Mouse (Mus musculus): Measurements from ENCODE around the gene Rhobtb3. TPM values are rescaled to one million over a fixed set of nuclear protein-coding genes. Genes with fewer than 3 reads are reported as not detected.

The Rhobtb3 gene
- polyA plus RNA-seq (2015; fragmentation: Nextera tagmentation; extraction: Ambion mirVana) = 33.1 and 41.3 TPM in 2 replicates

DNA sequence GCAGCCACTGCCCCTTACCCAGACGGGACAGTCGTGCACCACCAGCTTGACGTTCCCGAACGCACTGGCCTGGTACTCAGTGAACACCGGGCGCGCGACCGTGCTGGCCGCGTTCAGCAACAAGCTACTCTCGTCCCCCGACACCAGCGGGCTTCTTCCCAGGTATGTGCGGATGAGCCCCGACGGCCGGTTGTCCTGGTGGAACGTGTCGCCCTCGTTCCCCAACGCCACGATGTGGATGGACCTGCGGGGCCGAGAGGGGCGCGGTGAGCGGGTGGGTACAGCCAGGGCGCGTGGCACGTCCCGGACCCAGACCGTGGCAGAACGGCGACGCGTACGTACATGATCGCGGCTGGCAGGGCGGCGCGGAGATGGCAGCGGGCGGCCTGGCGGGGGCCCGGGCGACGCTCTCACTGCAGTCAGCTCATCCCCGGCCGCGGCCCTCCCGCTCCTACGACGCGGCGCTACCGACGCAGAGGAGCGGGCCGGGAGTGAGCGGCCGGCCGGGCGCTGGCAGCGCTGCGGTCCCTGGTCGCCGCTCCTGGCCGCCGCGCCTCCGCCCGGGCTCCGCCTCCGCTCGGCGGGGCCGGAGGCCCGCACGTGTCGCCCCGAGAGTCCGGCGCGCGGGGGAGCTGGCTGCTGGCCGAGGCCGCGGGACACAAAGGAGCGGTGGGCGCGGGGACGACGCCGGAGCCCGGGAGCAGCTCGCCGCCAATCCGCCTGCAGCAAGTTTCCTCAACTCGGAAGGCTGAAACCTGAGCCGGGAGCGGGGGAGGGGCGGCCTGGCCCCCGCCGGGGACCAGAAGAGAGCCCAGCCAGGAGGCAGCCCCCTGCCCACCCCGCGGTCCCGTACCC, at the start of gene Rhobtb3:
Gene Rhobtb3, minus strand, starts transcription at position 737 of the 855 bp plus-strand sequence.
- H3K4me3 ChIP-seq (replicated peaks; ENCODE audit: low read length) = peak within 1 kb of the TSS; percentile 94
- H3K4me1 ChIP-seq (replicated peaks; ENCODE audit: control insufficient read depth, insufficient read depth, low read length) = peaks cover 18% of the 10 kb centered on the region
- H3K36me3 ChIP-seq (ENCODE audit: control insufficient read depth, insufficient read depth) = peaks cover 2% of the 10 kb centered on the region; the same call in 1 of the 2 replicates
- under 1% methylated on average over 78 of the region's 110 CpGs for WGBS
- H3K4me2 ChIP-seq (ENCODE audit: low read length) = peak within 1 kb of the TSS; percentile 77
- ATAC-seq = peak; percentile 85
- H3K27me3 ChIP-seq (replicated peaks; ENCODE audit: control insufficient read depth, insufficient read depth, low read length) = no peaks in the 10 kb centered on the region
- H3K27ac ChIP-seq (ENCODE audit: low read length) = peak within 1 kb of the TSS; percentile 98
- H3K9ac ChIP-seq (replicated peaks; ENCODE audit: low read depth, low read length) = peak within 1 kb of the TSS; percentile 99
- H3K9me3 ChIP-seq (ENCODE audit: control insufficient read depth, low read length) = no peaks in the 10 kb centered on the region

- H3K27me3 ChIP-seq (replicated peaks; ENCODE audit: control insufficient read depth, insufficient read depth, low read length) = no peaks in the 10 kb centered on the region
- 11% methylated on average over 9 of the region's 9 CpGs for WGBS
- ATAC-seq = peak; percentile 95
- no peak overlapping the region for H3K9ac ChIP-seq (replicated peaks; ENCODE audit: low read depth, low read length)
- no peaks in the 10 kb centered on the region for H3K9me3 ChIP-seq (ENCODE audit: control insufficient read depth, low read length)
- H3K4me1 ChIP-seq (replicated peaks; ENCODE audit: control insufficient read depth, insufficient read depth, low read length) = peaks cover 3% of the 10 kb centered on the region
- H3K36me3 ChIP-seq (ENCODE audit: control insufficient read depth, insufficient read depth) = no peaks in the 10 kb centered on the region
- no peak overlapping the region for H3K4me3 ChIP-seq (replicated peaks; ENCODE audit: low read length)
- 0 out of 2 replicates have a peak overlapping the region, but pooled peaks have one; percentile 19 for H3K27ac ChIP-seq (ENCODE audit: low read length)
- no peak overlapping the region; the same call in 1 of the 2 replicates for H3K4me2 ChIP-seq (ENCODE audit: low read length)
Measured at GRCm38 (mm10) chr13:75992169-75993028, 48.7 kb upstream of the Rhobtb3 start.

- Histone ChIP-seq H3K36me3 (ENCODE audit: control insufficient read depth, insufficient read depth) (no peaks in the 10 kb centered on the region), H3K4me1 (replicated peaks; ENCODE audit: control insufficient read depth, insufficient read depth, low read length) (peaks cover 3% of the 10 kb centered on the region), H3K27ac (ENCODE audit: low read length) (no peak overlapping the region), H3K9me3 (ENCODE audit: control insufficient read depth, low read length) (no peaks in the 10 kb centered on the region), H3K4me3 (replicated peaks; ENCODE audit: low read length) (no peak overlapping the region), H3K4me2 (ENCODE audit: low read length) (no peak overlapping the region), H3K9ac (replicated peaks; ENCODE audit: low read depth, low read length) (no peak overlapping the region), H3K27me3 (replicated peaks; ENCODE audit: control insufficient read depth, insufficient read depth, low read length) (no peaks in the 10 kb centered on the region)
- no peak for ATAC-seq
- 85% methylated on average over 1 of the region's 1 CpGs for WGBS
Measured at GRCm38 (mm10) chr13:75988096-75988495, 44.4 kb upstream of the Rhobtb3 start.

DNA sequence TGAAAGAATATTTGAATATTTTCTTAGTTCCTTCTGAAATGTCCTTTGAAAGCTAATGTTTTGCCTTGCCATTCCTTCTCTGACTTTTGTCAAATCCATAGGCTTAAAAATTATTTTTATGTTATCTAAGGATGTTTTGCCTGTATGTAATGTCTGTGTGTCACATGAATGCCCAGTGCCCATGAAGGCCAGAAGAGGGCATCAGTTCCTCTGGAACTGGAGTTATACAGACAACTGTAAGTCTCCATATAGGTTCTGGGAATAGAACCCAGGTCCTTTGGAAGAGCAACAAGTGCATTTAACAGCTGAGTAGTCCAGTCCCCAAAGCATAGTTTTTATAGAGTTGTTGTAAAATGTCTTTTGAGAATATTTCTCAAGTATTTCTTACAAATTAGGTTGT, 38.2 kb upstream of the Rhobtb3 start:
- no peaks in the 10 kb centered on the region for H3K9me3 ChIP-seq (ENCODE audit: control insufficient read depth, low read length)
- H3K4me1 ChIP-seq (replicated peaks; ENCODE audit: control insufficient read depth, insufficient read depth, low read length) = no peaks in the 10 kb centered on the region
- no peak overlapping the region for H3K27ac ChIP-seq (ENCODE audit: low read length)
- H3K4me3 ChIP-seq (replicated peaks; ENCODE audit: low read length) = no peak overlapping the region
- ATAC-seq = no peak
- no peak overlapping the region for H3K4me2 ChIP-seq (ENCODE audit: low read length)
- no peaks in the 10 kb centered on the region for H3K27me3 ChIP-seq (replicated peaks; ENCODE audit: control insufficient read depth, insufficient read depth, low read length)
- no peak overlapping the region for H3K9ac ChIP-seq (replicated peaks; ENCODE audit: low read depth, low read length)
- H3K36me3 ChIP-seq (ENCODE audit: control insufficient read depth, insufficient read depth) = no peaks in the 10 kb centered on the region

- no peak for ATAC-seq
- Histone ChIP-seq H3K4me1 (replicated peaks; ENCODE audit: control insufficient read depth, insufficient read depth, low read length) (no peaks in the 10 kb centered on the region), H3K36me3 (ENCODE audit: control insufficient read depth, insufficient read depth) (no peaks in the 10 kb centered on the region), H3K4me3 (replicated peaks; ENCODE audit: low read length) (no peak overlapping the region), H3K9ac (replicated peaks; ENCODE audit: low read depth, low read length) (no peak overlapping the region), H3K27me3 (replicated peaks; ENCODE audit: control insufficient read depth, insufficient read depth, low read length) (no peaks in the 10 kb centered on the region), H3K4me2 (ENCODE audit: low read length) (no peak overlapping the region), H3K27ac (ENCODE audit: low read length) (no peak overlapping the region), H3K9me3 (ENCODE audit: control insufficient read depth, low read length) (no peaks in the 10 kb centered on the region)
- 92% methylated on average over 2 of the region's 2 CpGs for WGBS
Measured at GRCm38 (mm10) chr13:75976649-75977048, 32.9 kb upstream of the Rhobtb3 start.

- 91% methylated on average over 2 of the region's 2 CpGs for WGBS
Measured at GRCm38 (mm10) chr13:75976218-75976617, 32.5 kb upstream of the Rhobtb3 start.

DNA sequence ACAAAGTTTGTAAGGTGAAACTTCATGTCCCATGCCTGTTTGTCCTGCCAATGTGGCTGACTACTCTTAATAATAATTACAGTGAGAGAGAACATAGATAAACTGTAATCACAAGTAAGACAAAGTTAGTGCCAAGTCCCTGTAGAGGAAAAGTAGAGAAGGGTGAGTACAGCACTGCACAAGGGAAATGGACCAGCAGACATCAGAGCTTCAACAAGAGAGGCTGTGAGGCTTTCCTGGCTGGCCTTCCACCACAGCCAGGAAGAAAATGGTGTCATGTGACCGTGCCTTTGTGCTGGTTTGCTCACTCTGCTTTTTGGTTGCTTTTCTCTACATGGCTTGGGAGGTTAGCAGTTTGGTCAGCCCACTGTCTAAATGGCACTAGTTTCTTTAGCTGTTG, 31.9 kb upstream of the Rhobtb3 start:
- 69% methylated on average over 1 of the region's 1 CpGs for WGBS

More at GRCm38 (mm10) chr13:75976218-75976617, 32.5 kb upstream of the Rhobtb3 start:
- Histone ChIP-seq H3K9me3 (ENCODE audit: control insufficient read depth, low read length) (no peaks in the 10 kb centered on the region), H3K4me1 (replicated peaks; ENCODE audit: control insufficient read depth, insufficient read depth, low read length) (no peaks in the 10 kb centered on the region), H3K4me2 (ENCODE audit: low read length) (no peak overlapping the region), H3K27ac (ENCODE audit: low read length) (no peak overlapping the region), H3K4me3 (replicated peaks; ENCODE audit: low read length) (no peak overlapping the region), H3K9ac (replicated peaks; ENCODE audit: low read depth, low read length) (no peak overlapping the region), H3K36me3 (ENCODE audit: control insufficient read depth, insufficient read depth) (no peaks in the 10 kb centered on the region), H3K27me3 (replicated peaks; ENCODE audit: control insufficient read depth, insufficient read depth, low read length) (no peaks in the 10 kb centered on the region)
- no peak for ATAC-seq

GRCm38 (mm10) chr13:75974481-75974880, 30.8 kb upstream of the Rhobtb3 start:
- 81% methylated on average over 2 of the region's 2 CpGs for WGBS
- H3K4me2 ChIP-seq (ENCODE audit: low read length) = no peak overlapping the region
- no peak for ATAC-seq
- no peak overlapping the region for H3K9ac ChIP-seq (replicated peaks; ENCODE audit: low read depth, low read length)
- H3K27me3 ChIP-seq (replicated peaks; ENCODE audit: control insufficient read depth, insufficient read depth, low read length) = no peaks in the 10 kb centered on the region
- H3K4me1 ChIP-seq (replicated peaks; ENCODE audit: control insufficient read depth, insufficient read depth, low read length) = no peaks in the 10 kb centered on the region
- no peaks in the 10 kb centered on the region for H3K36me3 ChIP-seq (ENCODE audit: control insufficient read depth, insufficient read depth)
- H3K9me3 ChIP-seq (ENCODE audit: control insufficient read depth, low read length) = no peaks in the 10 kb centered on the region
- H3K27ac ChIP-seq (ENCODE audit: low read length) = no peak overlapping the region
- H3K4me3 ChIP-seq (replicated peaks; ENCODE audit: low read length) = no peak overlapping the region

More for the DNA sequence above, 31.9 kb upstream of the Rhobtb3 start:
- no peaks in the 10 kb centered on the region for H3K27me3 ChIP-seq (replicated peaks; ENCODE audit: control insufficient read depth, insufficient read depth, low read length)
- ATAC-seq = no peak
- H3K4me3 ChIP-seq (replicated peaks; ENCODE audit: low read length) = no peak overlapping the region
- no peaks in the 10 kb centered on the region for H3K36me3 ChIP-seq (ENCODE audit: control insufficient read depth, insufficient read depth)
- H3K9me3 ChIP-seq (ENCODE audit: control insufficient read depth, low read length) = no peaks in the 10 kb centered on the region
- no peak overlapping the region for H3K4me2 ChIP-seq (ENCODE audit: low read length)
- H3K9ac ChIP-seq (replicated peaks; ENCODE audit: low read depth, low read length) = no peak overlapping the region
- no peak overlapping the region for H3K27ac ChIP-seq (ENCODE audit: low read length)
- H3K4me1 ChIP-seq (replicated peaks; ENCODE audit: control insufficient read depth, insufficient read depth, low read length) = no peaks in the 10 kb centered on the region

GRCm38 (mm10) chr13:75966850-75967249, 23.1 kb upstream of the Rhobtb3 start, which contains the start of gene Spata9:
Gene Spata9 (plus strand): TSS chr13:75967150.
- no peak for ATAC-seq
- H3K27ac ChIP-seq (ENCODE audit: low read length) = no peak within 1 kb of the TSS
- no peaks in the 10 kb centered on the region for H3K27me3 ChIP-seq (replicated peaks; ENCODE audit: control insufficient read depth, insufficient read depth, low read length)
- WGBS = 82% methylated on average over 1 of the region's 1 CpGs
- H3K36me3 ChIP-seq (ENCODE audit: control insufficient read depth, insufficient read depth) = no peaks in the 10 kb centered on the region
- H3K4me1 ChIP-seq (replicated peaks; ENCODE audit: control insufficient read depth, insufficient read depth, low read length) = no peaks in the 10 kb centered on the region
- H3K4me2 ChIP-seq (ENCODE audit: low read length) = no peak within 1 kb of the TSS
- H3K4me3 ChIP-seq (replicated peaks; ENCODE audit: low read length) = no peak within 1 kb of the TSS
- H3K9me3 ChIP-seq (ENCODE audit: control insufficient read depth, low read length) = no peaks in the 10 kb centered on the region
- no peak within 1 kb of the TSS for H3K9ac ChIP-seq (replicated peaks; ENCODE audit: low read depth, low read length)
